Mouse (Mus musculus) embryonic fibroblast, embryonic 13.5 days (primary cell): ENCODE results near the gene Ehbp1l1.

ENCODE experiments used
- CTCF ChIP-seq: IDR thresholded peaks from 2 replicates; pipeline ENCODE4 v1.5.1; 2011; ENCODE audit warnings: mild to moderate bottlenecking, control low read depth, low read length, moderate library complexity, borderline replicate concordance; ENCODE audit not compliant: insufficient read depth
- POLR2A ChIP-seq: IDR thresholded peaks from 2 replicates; pipeline ENCODE4 v1.6.1; 2011; ENCODE audit warnings: low read depth, mild to moderate bottlenecking, control low read depth, low read length, moderate library complexity

- no peak for TF ChIP-seq CTCF
- TF ChIP-seq POLR2A: no peak
Observed at GRCm38 (mm10) chr19:5668372-5668771, 57.7 kb downstream of the Ehbp1l1 start.
